Mouse (Mus musculus) liver, embryonic 13.5 days (tissue): ENCODE data around the gene Gm11733. TPM values are rescaled to one million over a fixed set of nuclear protein-coding genes. Genes with fewer than 3 reads are reported as not detected.

Source experiments
- polyA plus RNA-seq: library from polyadenylated mRNA; unstranded; fragments of >200 nt; fragmentation: Nextera tagmentation; extraction: Ambion mirVana; gene quantifications from 2 replicates; pipeline ENCODE4 v1.2.1, GENCODE M21; 2015

Gm11733 gene
- polyA plus RNA-seq, 1 experiment from 2014 or later: not detected

Other genes starting within 250 kb of the Gm11733 start
- 2.8 and 2.9 TPM in 2 replicates for gene Tnrc6c, start 169.9 kb downstream of the Gm11733 start, polyA plus RNA-seq